8 mouse cellular contexts compared by ENCODE assay signal in genomic region chr17:32188863-32189636, GRCm38 (mm10). TPM values are rescaled to one million over a fixed set of nuclear protein-coding genes. Genes with fewer than 3 reads are reported as not detected.
DNase-seq lines count a peak whose midpoint lies in the region; ATAC-seq lines count a peak whose summit lies in the region.

Ephx3 (minus strand) TSS chr17:32189549.

- H3K4me2 ChIP-seq in heart, embryonic 14.5 days (ENCODE audit: low read length), result peak within 1 kb of the TSS; percentile 89
- peak within 1 kb of the TSS; percentile 80 for H3K4me2 ChIP-seq in embryonic facial prominence, embryonic 11.5 days (ENCODE audit: low read depth, low read length)
- peak within 1 kb of the TSS; percentile 87 for H3K4me2 ChIP-seq in intestine, embryonic 15.5 days (replicated peaks)

- H3K4me3 ChIP-seq in heart, embryonic 14.5 days (ENCODE audit: control insufficient read depth in 1 of 2, insufficient read depth in 1 of 2, low read depth in 1 of 2, low read length in 2 of 2), result peak within 1 kb of the TSS; percentile 34 to 43
- peak within 1 kb of the TSS; percentile 37 for H3K4me3 ChIP-seq in embryonic facial prominence, embryonic 11.5 days (ENCODE audit: low read depth, low read length)
- H3K4me3 ChIP-seq in intestine, embryonic 15.5 days (replicated peaks), result peak within 1 kb of the TSS; percentile 33

- H3K9me3 ChIP-seq in heart, embryonic 14.5 days (ENCODE audit: control insufficient read depth, low read length), result no peaks in the 10 kb centered on the region
- no peaks in the 10 kb centered on the region for H3K9me3 ChIP-seq in embryonic facial prominence, embryonic 11.5 days (replicated peaks; ENCODE audit: control insufficient read depth, low read length)
- no peaks in the 10 kb centered on the region for H3K9me3 ChIP-seq in intestine, embryonic 15.5 days

- no peak within 1 kb of the TSS for H3K27ac ChIP-seq in heart, embryonic 14.5 days (replicated peaks in 1 of 2; ENCODE audit: control insufficient read depth in 1 of 2, insufficient read depth in 1 of 2, low read depth in 2 of 2, low read length in 2 of 2)
- H3K27ac ChIP-seq in embryonic facial prominence, embryonic 11.5 days (replicated peaks; ENCODE audit: low read depth, low read length), result no peak within 1 kb of the TSS
- no peak within 1 kb of the TSS for H3K27ac ChIP-seq in intestine, embryonic 15.5 days

- peak within 1 kb of the TSS; percentile 42; the same call in 1 of the 2 replicates for H3K9ac ChIP-seq in heart, embryonic 14.5 days (ENCODE audit: low read length)
- peak within 1 kb of the TSS; percentile 44 for H3K9ac ChIP-seq in embryonic facial prominence, embryonic 11.5 days (replicated peaks; ENCODE audit: low read length)
- H3K9ac ChIP-seq in intestine, embryonic 15.5 days, result 0 out of 2 replicates have a peak within 1 kb of the TSS, but pooled peaks have one; percentile 37

- intact Hi-C loops in heart, postnatal 14 days (cut with DNase I), result no loop called here

- DNase-seq in heart, postnatal 14 days, result no peak
- DNase-seq in embryonic facial prominence, embryonic 11.5 days (ENCODE audit: low spot score), result peak; percentile 32
- DNase-seq in thymus, postnatal 25 days, result peak; percentile 33
- DNase-seq in ovary, postnatal 14 days (ENCODE audit: low spot score), result no peak
- DNase-seq in ovary, postnatal 10 days (ENCODE audit: low spot score), result no peak

- peak; percentile 38; the same call in 1 of the 2 replicates for ATAC-seq in heart, embryonic 14.5 days (ENCODE audit: insufficient number of reproducible peaks, insufficient read depth, low FRiP score, low read depth)
- ATAC-seq in embryonic facial prominence, embryonic 11.5 days (replicated peaks; ENCODE audit: insufficient number of reproducible peaks, low FRiP score, low TSS enrichment, low read depth), result no peak
- peak; percentile 61 for ATAC-seq in intestine, embryonic 15.5 days
- 0 out of 2 replicates have a peak, but pooled peaks have one; percentile 31 for ATAC-seq in megakaryocyte-erythroid progenitor cell, adult 5-6 weeks (replicated peaks; ENCODE audit: low FRiP score, low TSS enrichment, poor library complexity, severe bottlenecking)

- H3K4me1 ChIP-seq in heart, embryonic 14.5 days (ENCODE audit: control insufficient read depth in 2 of 2, insufficient read depth in 2 of 2, low read length in 2 of 2), result peaks cover 11 to 13% of the 10 kb centered on the region in 2 experiments
- H3K4me1 ChIP-seq in embryonic facial prominence, embryonic 11.5 days (ENCODE audit: control insufficient read depth, insufficient read depth, low read length), result peaks cover 4% of the 10 kb centered on the region; the same call in 1 of the 2 replicates
- peaks cover 9% of the 10 kb centered on the region for H3K4me1 ChIP-seq in intestine, embryonic 15.5 days (replicated peaks)

- 6% methylated on average over 42 of the region's 42 CpGs for WGBS in heart, embryonic 14.5 days
- 4% methylated on average over 42 of the region's 42 CpGs for WGBS in embryonic facial prominence, embryonic 11.5 days
- WGBS in intestine, embryonic 15.5 days, result 7% methylated on average over 42 of the region's 42 CpGs

- peaks cover 15% of the 10 kb centered on the region for H3K27me3 ChIP-seq in heart, embryonic 14.5 days (ENCODE audit: control insufficient read depth, insufficient read depth, low read length)
- H3K27me3 ChIP-seq in embryonic facial prominence, embryonic 11.5 days (ENCODE audit: control insufficient read depth, insufficient read depth, low read length), result peaks cover 11% of the 10 kb centered on the region
- no peaks in the 10 kb centered on the region; the same call in 1 of the 2 replicates for H3K27me3 ChIP-seq in intestine, embryonic 15.5 days (replicated peaks)

- H3K36me3 ChIP-seq in heart, embryonic 14.5 days (ENCODE audit: control insufficient read depth, insufficient read depth, low read length), result no peaks in the 10 kb centered on the region
- no peaks in the 10 kb centered on the region for H3K36me3 ChIP-seq in embryonic facial prominence, embryonic 11.5 days (replicated peaks; ENCODE audit: control insufficient read depth, insufficient read depth, low read depth, low read length)
- no peaks in the 10 kb centered on the region for H3K36me3 ChIP-seq in intestine, embryonic 15.5 days

RNA-seq across cellular contexts. Expression of gene Ephx3, which starts in this region (rescaled TPM):
- 0.30 and 0.32 TPM in 2 replicates for polyA plus RNA-seq in heart, embryonic 14.5 days (2014; fragmentation: Nextera tagmentation; extraction: Ambion mirVana)
- under 1 TPM; 0.88 to 0.95 TPM for total RNA-seq in heart, postnatal 14 days (2021)
- polyA plus RNA-seq in embryonic facial prominence, embryonic 11.5 days (2014; fragmentation: Nextera tagmentation; extraction: Ambion mirVana), result not detected in 2 replicates
- 0.14 and 0.16 TPM in 2 replicates for polyA plus RNA-seq in intestine, embryonic 15.5 days (2015; fragmentation: Nextera tagmentation; extraction: Ambion mirVana)
- not detected in 2 replicates for total RNA-seq in megakaryocyte-erythroid progenitor cell, adult 5-6 weeks (2014; fragmentation: Nextera tagmentation)
- total RNA-seq in megakaryocyte-erythroid progenitor cell, adult 5-6 weeks (2017), result not detected in 2 replicates

Comparison
In these comparisons a context has a peak if more than half of its experiments do, and no peak if none do; other contexts are left out.
1. Peak in ATAC-seq, H3K4me3 ChIP-seq, H3K9ac ChIP-seq and H3K4me2 ChIP-seq in heart, embryonic 14.5 days; RNA of the gene not detected or under 1 TPM.
2. Peak in DNase-seq, H3K4me3 ChIP-seq, H3K9ac ChIP-seq and H3K4me2 ChIP-seq in embryonic facial prominence, embryonic 11.5 days; RNA of the gene not detected or under 1 TPM.
3. Peak in ATAC-seq, H3K4me3 ChIP-seq, H3K9ac ChIP-seq and H3K4me2 ChIP-seq in intestine, embryonic 15.5 days; RNA of the gene not detected or under 1 TPM.
4. Peak in ATAC-seq in megakaryocyte-erythroid progenitor cell, adult 5-6 weeks; RNA of the gene not detected or under 1 TPM.